Mouse (Mus musculus): ENCODE measurements around the gene Habp2. TPM values are rescaled to one million over a fixed set of nuclear protein-coding genes. Genes with fewer than 3 reads are reported as not detected.

The Habp2 gene
- polyA plus RNA-seq, 1 experiment from 2014 or later: 0.16 TPM

DNA sequence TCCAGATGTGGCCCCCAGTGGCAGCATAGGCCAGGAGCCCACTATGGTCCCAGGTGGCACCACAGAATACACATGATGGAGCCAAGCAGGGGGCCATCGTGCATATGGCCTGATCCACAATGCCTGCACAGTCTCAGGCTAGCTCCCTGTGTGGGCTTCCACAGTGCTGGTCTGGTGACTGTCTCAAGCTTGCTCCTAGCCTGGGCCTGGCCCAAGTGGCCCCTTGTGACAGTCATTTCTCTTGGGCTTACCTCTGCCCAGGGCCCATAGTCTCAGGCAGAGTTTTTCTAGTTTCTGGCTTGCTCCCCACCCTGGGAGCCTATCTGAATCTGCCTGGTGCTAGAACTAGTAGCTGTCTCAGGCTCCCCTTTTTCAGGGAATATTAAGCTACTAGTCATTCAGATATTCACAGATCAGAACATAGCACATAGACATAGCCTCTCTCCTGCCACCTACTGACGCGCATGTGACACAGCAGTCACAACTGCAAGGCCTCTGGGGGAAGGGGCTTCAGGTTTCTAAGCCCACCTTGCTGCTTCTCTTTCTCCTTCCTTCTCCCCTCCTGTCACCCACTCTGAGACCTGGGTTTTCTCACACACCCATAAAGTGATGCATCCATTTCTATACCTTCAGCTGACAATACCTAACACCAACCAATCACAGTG, 9.7 kb upstream of the Habp2 start:
- no peaks in the 10 kb centered on the region for H3K27me3 ChIP-seq
- no peak for ATAC-seq (ENCODE audit: low FRiP score, low read depth)
- 53% methylated on average over 3 of the region's 3 CpGs for WGBS

DNA sequence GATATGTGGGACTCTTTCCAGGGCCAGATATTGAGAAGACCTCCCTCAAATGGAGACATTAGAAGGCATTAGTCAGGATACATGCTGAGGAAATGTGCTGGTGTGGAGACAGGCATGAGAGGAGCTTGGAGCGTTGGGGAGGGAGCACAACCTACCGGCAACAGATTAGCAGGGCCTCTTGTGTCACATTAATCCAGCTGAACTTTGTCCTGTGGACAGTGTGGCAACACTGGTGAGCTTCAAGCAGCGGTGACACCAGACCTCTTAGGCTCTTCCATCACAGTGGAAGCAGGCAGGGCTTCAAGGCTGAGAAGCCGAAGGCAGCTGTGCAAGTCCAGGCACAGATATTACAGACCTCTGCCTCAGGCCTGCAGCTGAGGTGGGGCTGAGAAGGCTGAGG, 9.0 kb upstream of the Habp2 start:
- no peak overlapping the region for H3K27ac ChIP-seq (replicated peaks)
- ATAC-seq (ENCODE audit: low FRiP score, low read depth): no peak

More for the DNA sequence above, 9.7 kb upstream of the Habp2 start:
- no peaks in the 10 kb centered on the region for H3K9me3 ChIP-seq
- H3K36me3 ChIP-seq: no peaks in the 10 kb centered on the region
- no peaks in the 10 kb centered on the region for H3K4me1 ChIP-seq (replicated peaks)
- no peak overlapping the region for H3K4me3 ChIP-seq
- no peak overlapping the region for H3K4me2 ChIP-seq
- no peak overlapping the region for H3K9ac ChIP-seq
- H3K27ac ChIP-seq (replicated peaks): no peak overlapping the region

DNA sequence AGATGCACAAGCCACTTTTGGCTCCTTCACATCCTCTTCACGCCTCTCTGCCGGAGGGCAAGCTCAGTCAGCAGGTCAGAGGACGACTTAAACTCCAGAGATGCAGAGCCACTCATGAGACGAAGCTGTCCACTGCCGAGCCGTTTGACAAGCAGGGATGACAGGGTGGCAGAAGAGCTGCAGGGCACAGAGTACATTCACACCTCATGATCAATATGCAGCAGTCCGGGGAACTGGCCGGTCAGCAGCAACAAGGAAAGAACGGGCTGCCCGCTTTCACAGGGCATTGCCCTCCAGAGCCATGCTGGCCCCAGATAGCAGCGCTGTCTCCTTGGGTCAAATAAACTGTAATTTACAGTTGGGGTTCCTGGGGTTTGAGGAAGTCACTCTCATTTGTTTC, 8.6 kb upstream of the Habp2 start:
- H3K9ac ChIP-seq: no peak overlapping the region
- H3K4me1 ChIP-seq (replicated peaks): no peaks in the 10 kb centered on the region
- no peak for ATAC-seq (ENCODE audit: low FRiP score, low read depth)
- H3K4me3 ChIP-seq: no peak overlapping the region
- no peak overlapping the region for H3K4me2 ChIP-seq
- H3K27me3 ChIP-seq: no peaks in the 10 kb centered on the region
- 84% methylated on average over 11 of the region's 11 CpGs for WGBS
- H3K27ac ChIP-seq (replicated peaks): no peak overlapping the region
- H3K9me3 ChIP-seq: no peaks in the 10 kb centered on the region
- no peaks in the 10 kb centered on the region for H3K36me3 ChIP-seq

More for the DNA sequence above, 9.0 kb upstream of the Habp2 start:
- Histone ChIP-seq H3K36me3 (no peaks in the 10 kb centered on the region), H3K4me3 (no peak overlapping the region), H3K4me2 (no peak overlapping the region), H3K9ac (no peak overlapping the region), H3K9me3 (no peaks in the 10 kb centered on the region), H3K4me1 (replicated peaks) (no peaks in the 10 kb centered on the region), H3K27me3 (no peaks in the 10 kb centered on the region)
- 84% methylated on average over 4 of the region's 4 CpGs for WGBS

DNA sequence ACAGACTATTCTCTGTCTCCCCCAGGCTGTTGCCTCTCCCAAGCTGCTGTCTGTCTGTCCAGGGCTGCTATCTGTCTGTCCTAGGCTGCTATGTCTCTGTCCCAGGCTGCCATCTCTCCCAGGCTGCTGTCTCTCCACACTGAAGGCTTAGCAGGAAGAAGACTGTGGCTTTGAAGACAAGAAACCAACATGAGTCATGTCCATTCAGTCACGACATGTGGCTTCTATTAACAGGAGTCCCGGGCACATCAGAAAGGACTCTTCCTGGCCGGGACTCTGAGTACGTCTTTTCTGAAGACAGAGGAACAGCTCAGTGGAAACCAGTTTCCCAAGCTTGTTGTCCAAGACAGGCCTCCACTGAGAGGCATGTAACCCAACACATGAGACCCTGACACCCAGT, 1.7 kb upstream of the Habp2 start:
- Histone ChIP-seq H3K27me3 (no peaks in the 10 kb centered on the region), H3K9ac (no peak overlapping the region), H3K9me3 (no peaks in the 10 kb centered on the region), H3K4me3 (no peak overlapping the region), H3K4me1 (replicated peaks) (no peaks in the 10 kb centered on the region), H3K4me2 (no peak overlapping the region), H3K27ac (replicated peaks) (no peak overlapping the region), H3K36me3 (no peaks in the 10 kb centered on the region)
- 76% methylated on average over 4 of the region's 4 CpGs for WGBS
- no peak for ATAC-seq (ENCODE audit: low FRiP score, low read depth)

DNA sequence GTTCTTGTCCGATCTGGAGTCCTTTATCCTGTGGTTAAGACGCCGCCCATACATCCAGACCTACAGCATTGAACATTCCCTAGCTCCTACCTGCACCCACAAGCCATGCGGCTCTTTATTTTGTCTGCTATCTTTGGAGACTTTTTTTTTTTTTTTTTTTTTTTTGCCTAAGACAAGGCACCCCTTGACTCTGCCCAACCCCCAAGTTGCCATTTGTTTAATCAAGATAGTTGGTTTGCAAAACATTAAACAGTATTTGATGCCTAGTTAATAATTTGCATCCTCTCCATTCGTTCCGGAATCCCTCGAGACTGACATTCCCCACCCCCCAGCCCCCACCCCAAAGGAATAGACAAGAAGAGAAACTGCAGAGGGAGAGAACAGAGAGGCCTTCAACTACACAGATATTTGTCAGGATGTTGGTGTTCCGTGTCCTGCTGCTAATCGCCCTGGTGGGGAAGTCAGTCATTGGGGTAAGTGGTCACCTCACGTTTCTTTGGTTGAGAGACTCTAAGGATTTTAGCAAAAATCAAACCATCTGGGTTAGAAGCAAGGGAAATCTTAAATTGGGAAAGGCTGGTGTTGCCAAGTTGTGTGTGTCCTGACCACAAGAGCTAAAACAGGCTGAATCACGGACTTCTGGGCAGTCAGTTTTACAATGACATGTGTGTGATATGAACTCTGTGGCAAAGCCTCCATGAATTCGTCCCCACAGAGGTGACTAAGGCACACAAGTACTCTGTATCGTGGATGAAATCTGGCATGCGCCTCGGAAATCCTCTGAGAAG, 837 bp downstream of the Habp2 start:
- no peaks in the 10 kb centered on the region for H3K27me3 ChIP-seq
- H3K27ac ChIP-seq (replicated peaks): no peak overlapping the region
- H3K4me2 ChIP-seq: no peak overlapping the region
- no peaks in the 10 kb centered on the region for H3K9me3 ChIP-seq
- no peaks in the 10 kb centered on the region for H3K36me3 ChIP-seq
- ATAC-seq (ENCODE audit: low FRiP score, low read depth): no peak
- no peak overlapping the region for H3K4me3 ChIP-seq
- H3K9ac ChIP-seq: no peak overlapping the region
- 84% methylated on average over 15 of the region's 15 CpGs for WGBS
- H3K4me1 ChIP-seq (replicated peaks): peaks cover 12% of the 10 kb centered on the region; the same call in 1 of the 2 replicates

DNA sequence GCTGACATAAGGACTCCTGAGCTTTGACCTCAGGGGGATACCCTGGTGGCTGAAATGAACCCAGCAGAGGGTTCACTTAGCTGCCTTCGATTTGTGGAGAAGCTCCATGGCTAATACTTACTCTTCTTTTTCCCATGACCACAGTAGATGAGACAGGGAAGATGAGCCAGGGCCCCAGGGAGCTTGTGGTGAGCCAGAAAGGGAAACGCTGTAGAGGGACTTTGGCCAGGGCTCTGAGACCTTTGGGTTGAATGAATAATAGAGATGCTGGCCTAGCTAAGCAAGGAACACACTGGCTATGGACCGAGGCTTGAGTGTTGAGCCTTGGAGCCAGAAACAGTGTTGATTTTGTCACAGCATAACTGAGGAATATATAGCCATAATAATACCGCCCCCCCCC, 1.5 kb downstream of the Habp2 start:
- WGBS: 84% methylated on average over 4 of the region's 4 CpGs
- no peak for ATAC-seq (ENCODE audit: low FRiP score, low read depth)
- no peak overlapping the region for H3K4me2 ChIP-seq

DNA sequence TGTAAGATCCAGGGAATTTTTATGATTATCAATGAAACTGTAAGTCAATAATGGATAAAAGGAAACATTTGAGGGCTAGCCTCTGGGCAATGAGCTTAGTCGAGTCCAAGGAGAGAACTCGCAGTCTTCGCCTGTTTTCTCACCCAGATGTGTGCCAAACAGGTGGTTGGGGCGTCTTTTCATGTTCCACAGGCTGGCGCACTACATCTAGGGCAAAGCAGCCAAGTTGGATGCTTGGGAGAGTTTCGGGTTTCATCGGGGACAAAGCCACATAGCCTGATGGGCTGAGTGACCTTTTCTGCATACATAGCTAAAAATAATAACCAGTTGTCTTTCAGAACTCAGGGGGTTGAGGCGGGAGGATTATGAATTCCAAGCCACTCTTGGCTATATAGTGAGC, 2.7 kb downstream of the Habp2 start:
- WGBS: 88% methylated on average over 8 of the region's 8 CpGs
- H3K9me3 ChIP-seq: no peaks in the 10 kb centered on the region
- no peak overlapping the region for H3K9ac ChIP-seq
- peaks cover 12% of the 10 kb centered on the region for H3K4me1 ChIP-seq (replicated peaks)
- H3K36me3 ChIP-seq: no peaks in the 10 kb centered on the region
- H3K4me3 ChIP-seq: no peak overlapping the region
- no peak for ATAC-seq (ENCODE audit: low FRiP score, low read depth)
- H3K27ac ChIP-seq (replicated peaks): no peak overlapping the region
- no peak overlapping the region for H3K4me2 ChIP-seq
- H3K27me3 ChIP-seq: no peaks in the 10 kb centered on the region

More for the DNA sequence above, 1.5 kb downstream of the Habp2 start:
- no peak overlapping the region for H3K4me3 ChIP-seq
- H3K36me3 ChIP-seq: no peaks in the 10 kb centered on the region
- H3K4me1 ChIP-seq (replicated peaks): peaks cover 12% of the 10 kb centered on the region; the same call in 1 of the 2 replicates
- no peak overlapping the region for H3K27ac ChIP-seq (replicated peaks)
- no peak overlapping the region for H3K9ac ChIP-seq
- H3K27me3 ChIP-seq: no peaks in the 10 kb centered on the region
- no peaks in the 10 kb centered on the region for H3K9me3 ChIP-seq

DNA sequence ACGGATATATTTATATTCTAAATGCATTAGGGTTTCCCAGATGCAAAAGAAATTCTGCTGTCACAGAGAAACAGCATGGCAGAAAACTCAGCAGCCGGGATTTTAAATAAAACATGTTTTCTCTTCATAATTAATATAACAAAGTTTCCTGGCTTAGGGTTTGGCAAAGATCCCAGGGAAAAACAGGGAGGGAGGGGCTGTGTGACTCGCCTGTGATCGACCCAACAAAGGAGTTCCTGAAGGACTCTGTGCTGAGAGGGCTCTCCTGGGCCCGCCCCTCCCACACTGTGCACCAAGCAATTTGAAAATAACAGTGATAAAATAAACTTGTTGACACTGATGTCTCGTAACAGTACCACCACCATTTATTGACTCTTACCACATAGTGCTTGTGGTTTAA, 5.0 kb downstream of the Habp2 start:
- no peak for ATAC-seq (ENCODE audit: low FRiP score, low read depth)
- no peaks in the 10 kb centered on the region for H3K36me3 ChIP-seq
- no peaks in the 10 kb centered on the region for H3K27me3 ChIP-seq
- no peak overlapping the region for H3K4me2 ChIP-seq
- no peaks in the 10 kb centered on the region for H3K9me3 ChIP-seq
- WGBS: 46% methylated on average over 6 of the region's 6 CpGs
- H3K27ac ChIP-seq (replicated peaks): no peak overlapping the region
- peaks cover 16% of the 10 kb centered on the region for H3K4me1 ChIP-seq (replicated peaks)
- H3K9ac ChIP-seq: no peak overlapping the region
- H3K4me3 ChIP-seq: no peak overlapping the region

DNA sequence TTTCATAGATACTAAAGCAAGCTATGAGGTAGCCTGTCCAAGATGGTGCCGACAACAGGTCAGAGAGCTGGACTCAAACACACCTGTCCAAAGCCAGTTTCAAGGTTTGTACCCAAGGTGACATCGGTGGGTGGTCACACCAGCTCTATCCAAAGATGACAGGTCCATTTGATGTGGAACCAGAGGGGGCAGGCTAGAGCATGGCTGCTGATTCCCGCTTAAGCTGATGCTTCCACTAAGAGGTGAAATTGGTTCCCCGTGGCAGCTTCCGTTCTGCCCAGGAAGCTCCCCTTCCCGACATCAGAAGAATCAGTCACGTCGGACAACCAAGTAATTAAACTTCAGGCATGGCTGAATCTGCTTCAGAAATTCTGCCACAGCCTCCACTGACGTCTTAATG, 5.4 kb downstream of the Habp2 start:
- 56% methylated on average over 9 of the region's 9 CpGs for WGBS
- H3K36me3 ChIP-seq: no peaks in the 10 kb centered on the region
- no peak overlapping the region for H3K4me3 ChIP-seq
- H3K27me3 ChIP-seq: no peaks in the 10 kb centered on the region
- no peak for ATAC-seq (ENCODE audit: low FRiP score, low read depth)
- peaks cover 16% of the 10 kb centered on the region for H3K4me1 ChIP-seq (replicated peaks)
- no peak overlapping the region for H3K9ac ChIP-seq
- no peak overlapping the region for H3K4me2 ChIP-seq
- no peak overlapping the region for H3K27ac ChIP-seq (replicated peaks)
- no peaks in the 10 kb centered on the region for H3K9me3 ChIP-seq

DNA sequence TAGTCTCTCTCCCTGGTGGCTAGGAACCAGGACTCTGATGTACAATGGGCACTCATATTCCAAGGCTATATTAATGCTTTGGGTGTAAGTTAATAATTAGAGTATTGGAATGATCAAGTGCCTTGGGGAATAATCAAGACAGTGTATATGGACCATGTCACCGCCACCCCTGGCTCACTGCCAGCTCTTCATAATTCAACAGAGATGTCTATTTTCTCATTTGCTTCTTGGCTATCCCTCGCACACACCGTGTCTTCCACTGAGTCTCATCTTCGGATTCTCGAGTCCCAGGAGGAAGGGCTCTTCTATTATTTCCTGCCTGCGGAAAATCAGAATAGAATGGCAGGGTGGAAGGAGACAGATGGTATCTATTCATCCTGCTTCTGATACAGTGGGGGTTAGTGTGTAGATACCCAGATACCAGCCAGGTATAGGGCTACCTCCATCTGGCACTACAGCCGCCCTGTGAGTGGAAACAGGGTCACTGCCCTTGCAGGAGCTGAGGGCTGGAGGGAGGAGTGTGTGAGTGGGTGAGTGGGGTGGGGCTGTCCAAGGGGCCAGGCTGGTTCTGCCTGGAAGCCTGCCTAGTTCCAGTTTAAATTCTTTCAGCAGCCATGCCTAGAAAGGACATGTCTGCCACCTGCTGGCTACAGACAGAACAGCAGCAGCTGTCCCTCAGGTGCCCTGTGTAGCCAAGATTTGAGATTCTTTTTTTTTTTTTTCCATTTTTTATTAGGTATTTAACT, 7.9 kb downstream of the Habp2 start:
- H3K9me3 ChIP-seq: no peaks in the 10 kb centered on the region
- peak overlapping the region; percentile 20 for H3K4me2 ChIP-seq
- peak; percentile 80 for ATAC-seq (ENCODE audit: low FRiP score, low read depth)
- H3K27me3 ChIP-seq: no peaks in the 10 kb centered on the region
- 20% methylated on average over 7 of the region's 7 CpGs for WGBS
- no peak overlapping the region for H3K4me3 ChIP-seq
- peaks cover 16% of the 10 kb centered on the region for H3K4me1 ChIP-seq (replicated peaks)
- no peak overlapping the region for H3K27ac ChIP-seq (replicated peaks)
- H3K36me3 ChIP-seq: no peaks in the 10 kb centered on the region
- no peak overlapping the region for H3K9ac ChIP-seq

DNA sequence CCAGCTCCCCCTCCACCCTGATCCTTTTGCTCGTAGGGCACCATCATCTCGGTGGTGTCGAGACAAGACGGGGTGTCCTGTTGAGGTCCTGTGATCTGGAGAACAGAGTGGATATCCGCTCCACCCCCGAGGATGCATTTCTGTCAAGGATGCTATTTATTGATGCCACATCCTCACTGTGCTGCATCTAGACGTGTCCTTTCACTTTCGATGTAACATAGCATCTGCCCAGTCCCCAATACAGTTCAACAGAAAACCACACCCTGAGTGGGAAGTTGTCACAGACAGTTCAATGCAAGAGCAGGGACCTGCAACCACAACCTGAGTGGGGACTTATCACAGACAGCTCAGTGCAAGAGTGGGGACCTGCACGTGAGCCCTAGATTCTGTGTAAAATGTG, 9.7 kb downstream of the Habp2 start:
- Histone ChIP-seq H3K27ac (replicated peaks) (no peak overlapping the region), H3K4me1 (replicated peaks) (peaks cover 18% of the 10 kb centered on the region), H3K9me3 (no peaks in the 10 kb centered on the region), H3K4me2 (no peak overlapping the region), H3K27me3 (no peaks in the 10 kb centered on the region), H3K9ac (no peak overlapping the region), H3K4me3 (no peak overlapping the region), H3K36me3 (no peaks in the 10 kb centered on the region)
- no peak for ATAC-seq (ENCODE audit: low FRiP score, low read depth)
- WGBS: 76% methylated on average over 9 of the region's 9 CpGs

DNA sequence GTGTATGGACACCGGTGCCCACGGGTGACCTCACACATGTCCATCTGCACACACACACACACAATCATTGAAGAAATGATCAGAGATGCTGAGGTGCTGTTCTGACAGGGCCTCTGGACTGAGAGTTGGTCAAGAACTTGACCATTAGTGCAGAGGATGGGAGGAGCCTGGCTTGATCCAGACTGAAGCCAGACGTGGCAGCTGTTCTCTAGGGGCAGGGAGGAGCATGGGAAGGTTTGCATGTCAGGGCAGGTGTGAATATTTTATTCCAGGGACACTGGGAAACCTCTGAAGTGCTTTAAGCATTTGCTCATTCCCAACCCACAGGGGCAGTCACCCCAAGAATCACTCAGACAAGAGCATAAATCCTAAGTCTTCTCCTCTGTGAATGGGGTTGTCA, 10.3 kb downstream of the Habp2 start:
- 68% methylated on average over 3 of the region's 3 CpGs for WGBS
- ATAC-seq (ENCODE audit: low FRiP score, low read depth): no peak

More for the DNA sequence above, 10.3 kb downstream of the Habp2 start:
- Histone ChIP-seq H3K27ac (replicated peaks) (no peak overlapping the region), H3K36me3 (no peaks in the 10 kb centered on the region), H3K4me2 (no peak overlapping the region), H3K9me3 (no peaks in the 10 kb centered on the region), H3K4me1 (replicated peaks) (peaks cover 14% of the 10 kb centered on the region), H3K4me3 (no peak overlapping the region), H3K27me3 (no peaks in the 10 kb centered on the region), H3K9ac (no peak overlapping the region)

Measured in hindbrain, embryonic 15.5 days (tissue).